Mouse (Mus musculus) adrenal gland, adult 10 weeks (tissue): Measurements from ENCODE around the gene Aldh1l1. TPM values are rescaled to one million over a fixed set of nuclear protein-coding genes. Genes with fewer than 3 reads are reported as not detected.

Experiments used
- polyA plus RNA-seq: library from polyadenylated mRNA; stranded (reverse); fragments of 350-450 nt; fragmentation: Illumina TruSeq; extraction: RNeasy Lipid Tissue Mini Kit (QIAGEN cat#74804); gene quantifications from one replicate; pipeline ENCODE4 v1.2.3, GENCODE M21; 2014; ENCODE audit warnings: low read depth, low replicate concordance

Aldh1l1 gene
- 23.0 TPM for polyA plus RNA-seq

DNA sequence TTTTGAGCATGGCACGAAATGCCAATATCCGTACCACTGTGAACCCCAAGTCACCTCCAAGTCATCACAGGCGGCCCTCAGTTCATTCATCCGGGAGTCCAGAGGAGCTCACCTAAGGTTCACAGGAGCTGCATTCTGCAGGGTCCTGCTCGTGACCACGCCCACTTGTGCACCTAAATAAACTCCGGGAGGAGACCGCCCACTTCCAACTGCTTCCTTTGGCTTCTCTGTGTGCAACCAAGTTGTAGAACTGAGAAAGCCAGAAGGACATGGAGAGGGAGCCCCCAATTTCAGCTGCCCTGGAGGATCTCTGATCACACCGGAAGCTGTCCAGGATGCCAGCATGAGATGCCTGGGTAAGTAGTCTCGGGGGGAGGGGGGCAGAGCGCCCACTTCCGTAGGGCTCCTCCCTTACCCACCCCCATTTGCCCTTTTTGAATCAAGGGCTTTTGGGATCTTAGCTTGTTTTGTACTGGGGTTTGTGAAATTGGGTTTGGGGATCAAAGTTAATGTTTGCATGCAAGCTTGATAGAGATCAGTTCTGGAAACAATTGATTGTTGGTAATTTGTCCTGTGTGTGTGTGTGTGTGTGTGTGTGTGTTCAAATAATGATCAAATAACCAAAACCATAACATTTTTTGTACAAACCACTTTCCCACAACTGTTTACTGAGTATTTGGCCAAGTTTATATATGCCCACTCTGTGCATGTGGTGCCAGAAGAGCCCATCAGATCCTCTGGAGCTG is at the start of gene Aldh1l1:
Aldh1l1 (plus strand) TSS at position 252 of the 746 bp plus-strand sequence.

DNA sequence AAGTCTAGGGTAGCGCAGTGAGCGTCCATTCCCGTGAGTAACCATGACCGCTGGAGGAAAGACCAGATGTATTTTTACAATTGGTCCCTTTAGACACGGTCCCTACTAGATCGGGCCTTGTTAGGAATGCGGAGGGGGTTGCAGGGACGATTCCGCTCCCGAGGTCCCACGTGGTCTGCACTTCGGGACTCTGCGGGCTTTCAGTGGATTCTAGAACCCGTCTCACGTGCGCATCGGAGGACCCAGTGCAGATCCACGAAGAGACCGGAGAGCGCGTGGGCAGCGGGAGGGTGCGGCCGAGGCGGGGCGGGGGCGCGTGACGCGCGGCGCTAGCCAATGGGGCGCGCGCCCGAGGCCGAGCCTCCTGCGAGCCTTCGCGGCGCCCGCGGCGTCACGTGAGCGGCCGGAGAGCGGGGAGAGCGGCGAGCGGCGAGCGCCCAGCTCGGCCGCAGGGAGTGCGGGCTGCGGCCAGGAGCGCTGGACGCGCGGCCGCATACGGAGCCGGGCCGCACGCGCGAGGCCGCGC is 24.0 kb upstream of the Aldh1l1 start, which contains the start of gene Klf15:
Klf15 (plus strand) TSS at position 396 of the 526 bp plus-strand sequence.

GRCm38 (mm10) chr6:90604533-90605297 is 118.5 kb downstream of the Aldh1l1 start, which contains the start of gene Slc41a3:
Gene Slc41a3, plus strand, starts transcription at chr6:90604725.

Other genes with a start within 250 kb of the Aldh1l1 start
- not detected for gene Vmn1r54, start 240.1 kb upstream of the Aldh1l1 start, polyA plus RNA-seq
- gene BC048671, start 185.2 kb upstream of the Aldh1l1 start, polyA plus RNA-seq, result not detected
- gene Chst13, start 161.2 kb upstream of the Aldh1l1 start, polyA plus RNA-seq, result not detected
- gene Uroc1, start 153.1 kb upstream of the Aldh1l1 start, polyA plus RNA-seq, result not detected
- 14.3 TPM for gene Zxdc, start 116.9 kb upstream of the Aldh1l1 start, polyA plus RNA-seq
- gene Cfap100, start 57.6 kb upstream of the Aldh1l1 start, polyA plus RNA-seq, result not detected
- 7.6 TPM for gene Klf15, start 23.9 kb upstream of the Aldh1l1 start, polyA plus RNA-seq
- 2.2 TPM for gene Slc41a3, start 118.3 kb downstream of the Aldh1l1 start, polyA plus RNA-seq